ENCODE assay signal across 17 mouse cellular contexts in the genomic region with DNA sequence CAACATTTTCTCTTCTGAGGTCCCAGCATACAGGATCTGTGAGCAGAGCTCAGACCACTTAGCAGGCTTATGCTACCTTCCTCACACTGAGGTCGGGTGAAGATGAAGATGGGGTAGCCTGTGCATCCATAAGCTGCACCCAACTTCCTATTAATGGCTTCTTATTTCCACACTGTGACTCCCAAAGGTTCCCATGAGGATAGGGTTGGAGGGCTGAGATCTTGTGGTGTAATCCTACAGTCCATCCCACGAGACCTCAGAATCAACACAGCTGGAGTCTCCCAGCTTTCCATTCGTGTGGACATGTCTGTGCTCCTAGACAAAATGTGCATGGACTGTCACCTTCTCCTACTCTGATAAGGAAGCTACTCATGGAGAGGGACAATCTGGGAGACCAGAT.
"Had no signal": no experiment of that assay in that cellular context is flagged by ENCODE, and none has a peak within 500 bp of the region (broad histone marks: within the 10 kb centered on the region; RNA-seq: fewer than 3 reads in every experiment).

No protein-coding gene starts in this region.

- H3K36me3 ChIP-seq: liver, embryonic 13.5 days; midbrain, embryonic 12.5 days; midbrain, embryonic 15.5 days; neural tube, embryonic 12.5 days; neural tube, embryonic 15.5 days had no signal

- ATAC-seq: midbrain, embryonic 15.5 days had no signal

- H3K4me2 ChIP-seq: liver, embryonic 13.5 days; midbrain, embryonic 12.5 days; midbrain, embryonic 15.5 days; neural tube, embryonic 12.5 days; neural tube, embryonic 15.5 days had no signal

- H3K4me1 ChIP-seq: midbrain, embryonic 12.5 days; midbrain, embryonic 15.5 days; neural tube, embryonic 12.5 days; neural tube, embryonic 15.5 days had no signal

- H3K27me3 ChIP-seq: liver, embryonic 13.5 days; midbrain, embryonic 12.5 days; midbrain, embryonic 15.5 days; neural tube, embryonic 12.5 days; neural tube, embryonic 15.5 days had no signal

- H3K4me3 ChIP-seq: left cerebral cortex, adult 2 months; liver, embryonic 13.5 days; midbrain, embryonic 12.5 days; midbrain, embryonic 15.5 days; neural tube, embryonic 12.5 days; neural tube, embryonic 15.5 days had no signal

- H3K9ac ChIP-seq: liver, embryonic 13.5 days; midbrain, embryonic 12.5 days; midbrain, embryonic 15.5 days; neural tube, embryonic 12.5 days; neural tube, embryonic 15.5 days had no signal

- DNase-seq: kidney, postnatal 25 days; layer of hippocampus, postnatal 36 days; liver, embryonic 13.5 days; lung, adult 2 months; right cerebral cortex, adult 18-20 months; right cerebral cortex, postnatal 14 days; right cerebral cortex, postnatal 4 days; thymus, adult 2 months; thymus, postnatal 14 days; thymus, postnatal 4 days had no signal

- H3K27ac ChIP-seq: kidney, postnatal 0 days; left cerebral cortex, adult 2 months; liver, embryonic 13.5 days; midbrain, embryonic 12.5 days; midbrain, embryonic 15.5 days; neural tube, embryonic 12.5 days; neural tube, embryonic 15.5 days; stomach, postnatal 0 days had no signal

- H3K9me3 ChIP-seq: liver, embryonic 13.5 days; midbrain, embryonic 12.5 days; midbrain, embryonic 15.5 days; neural tube, embryonic 12.5 days; neural tube, embryonic 15.5 days had no signal
